Mouse (Mus musculus): ENCODE results near the gene Rpp25. TPM values are rescaled to one million over a fixed set of nuclear protein-coding genes. Genes with fewer than 3 reads are reported as not detected.

Rpp25 gene
- polyA plus RNA-seq, 1 experiment from 2014 or later, result 5.3 TPM

Other genes starting within 250 kb of the Rpp25 start
- gene 1700017B05Rik, start 241.4 kb upstream of the Rpp25 start, polyA plus RNA-seq (2015; fragmentation: Nextera tagmentation; extraction: Ambion mirVana), result 21.7 and 23.0 TPM in 2 replicates
- gene Ppcdc, start 63.9 kb upstream of the Rpp25 start, polyA plus RNA-seq (2015; fragmentation: Nextera tagmentation; extraction: Ambion mirVana), result 26.4 and 28.7 TPM in 2 replicates
- 28.5 and 31.0 TPM in 2 replicates for gene Scamp5, start 36.0 kb upstream of the Rpp25 start, polyA plus RNA-seq (2015; fragmentation: Nextera tagmentation; extraction: Ambion mirVana)
- gene Cox5a, start 17.2 kb downstream of the Rpp25 start, polyA plus RNA-seq (2015; fragmentation: Nextera tagmentation; extraction: Ambion mirVana), result 586 and 601 TPM in 2 replicates
- 17.9 and 19.1 TPM in 2 replicates for gene Fam219b, start 33.5 kb downstream of the Rpp25 start, polyA plus RNA-seq (2015; fragmentation: Nextera tagmentation; extraction: Ambion mirVana)
- gene Mpi, start 48.7 kb downstream of the Rpp25 start, polyA plus RNA-seq (2015; fragmentation: Nextera tagmentation; extraction: Ambion mirVana), result 45.2 and 49.0 TPM in 2 replicates
- gene Scamp2, start 56.9 kb downstream of the Rpp25 start, polyA plus RNA-seq (2015; fragmentation: Nextera tagmentation; extraction: Ambion mirVana), result 98.7 and 105 TPM in 2 replicates
- 21.6 and 22.3 TPM in 2 replicates for gene Ulk3, start 85.4 kb downstream of the Rpp25 start, polyA plus RNA-seq (2015; fragmentation: Nextera tagmentation; extraction: Ambion mirVana)
- gene Cplx3, start 102.3 kb downstream of the Rpp25 start, polyA plus RNA-seq (2015; fragmentation: Nextera tagmentation; extraction: Ambion mirVana), result not detected in 2 replicates
- gene Lman1l, start 116.7 kb downstream of the Rpp25 start, polyA plus RNA-seq (2015; fragmentation: Nextera tagmentation; extraction: Ambion mirVana), result not detected in 2 replicates
- 26.6 and 27.9 TPM in 2 replicates for gene Csk, start 149.6 kb downstream of the Rpp25 start, polyA plus RNA-seq (2015; fragmentation: Nextera tagmentation; extraction: Ambion mirVana)
- gene Cyp1a2, start 179.7 kb downstream of the Rpp25 start, polyA plus RNA-seq (2015; fragmentation: Nextera tagmentation; extraction: Ambion mirVana), result not detected in 2 replicates
- gene Cyp1a1, start 183.9 kb downstream of the Rpp25 start, polyA plus RNA-seq (2015; fragmentation: Nextera tagmentation; extraction: Ambion mirVana), result 0.05 TPM in 1 of 2 replicates, not detected in the other
- 28.6 and 32.9 TPM in 2 replicates for gene Edc3, start 204.5 kb downstream of the Rpp25 start, polyA plus RNA-seq (2015; fragmentation: Nextera tagmentation; extraction: Ambion mirVana)